Mouse (Mus musculus): ENCODE results near the gene Acot11.

The Acot11 gene

DNA sequence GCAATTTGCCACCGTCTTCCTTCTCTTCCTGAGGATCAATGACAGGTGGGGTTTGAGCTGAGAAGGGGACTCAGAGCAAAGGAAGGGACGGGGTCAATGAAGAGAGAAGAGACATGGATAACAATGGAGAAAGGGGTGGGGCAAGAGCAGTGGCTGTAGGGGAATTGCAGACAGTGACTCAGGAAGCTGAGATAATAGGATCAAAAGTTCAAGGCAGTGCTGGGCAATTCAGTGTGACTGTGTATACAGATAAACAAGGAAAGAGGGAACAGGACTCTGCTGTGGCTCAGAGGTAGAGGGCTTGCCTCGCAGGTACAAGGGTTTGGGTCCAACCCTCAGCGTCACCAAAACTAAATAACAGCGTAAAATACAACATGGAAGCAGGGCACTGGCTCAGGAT is 96.8 kb downstream of the Acot11 start:
- Histone ChIP-seq H3K9me3 (ENCODE audit: low read length) (no peaks in the 10 kb centered on the region), H3K36me3 (ENCODE audit: insufficient read depth, low read length) (no peaks in the 10 kb centered on the region), H3K4me3 (replicated peaks; ENCODE audit: low read length) (no peak overlapping the region), H3K4me1 (replicated peaks; ENCODE audit: low read depth, low read length) (peaks cover 45% of the 10 kb centered on the region), H3K27me3 (ENCODE audit: insufficient read depth, low read length) (peaks cover 12% of the 10 kb centered on the region)
- TF ChIP-seq POU5F1 (IDR thresholded peaks at IDR 0.05; ENCODE audit: borderline replicate concordance, low read length) (no peak), CTCF (conservative IDR thresholded peaks at IDR 0.05; ENCODE audit: low read length) (no peak), NANOG (IDR thresholded peaks at IDR 0.05; ENCODE audit: borderline replicate concordance, low read length) (no peak)

DNA sequence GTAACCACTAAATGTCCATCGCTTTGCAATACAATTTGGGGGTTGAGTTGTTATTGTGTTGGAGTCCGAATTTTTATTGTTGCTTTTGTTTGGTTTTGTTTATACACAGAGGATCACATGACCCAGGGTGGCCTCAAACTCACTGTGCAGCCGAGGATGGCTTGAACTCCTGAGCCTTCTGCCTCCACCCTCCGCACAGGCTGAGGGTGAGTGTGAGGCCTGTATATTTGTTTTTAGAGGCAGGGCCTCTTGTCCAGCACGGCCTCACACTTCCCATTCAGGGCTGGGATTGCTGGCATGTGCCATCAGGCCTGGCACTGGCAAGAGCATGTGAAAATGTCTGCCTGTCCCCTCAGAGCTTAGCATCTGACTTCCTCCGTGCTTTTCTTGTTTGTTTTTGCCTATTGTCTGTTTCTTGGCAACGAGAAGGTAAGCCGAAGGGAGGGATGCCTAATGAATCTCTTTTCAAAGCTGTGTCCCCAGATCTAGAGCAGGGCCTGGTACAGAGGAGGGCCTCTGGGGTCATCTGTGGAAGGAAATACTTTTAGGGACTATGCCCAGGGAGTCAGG is 99.6 kb downstream of the Acot11 start:
- Histone ChIP-seq H3K9me3 (ENCODE audit: low read length) (no peaks in the 10 kb centered on the region), H3K4me1 (replicated peaks; ENCODE audit: low read depth, low read length) (peaks cover 45% of the 10 kb centered on the region), H3K27me3 (ENCODE audit: insufficient read depth, low read length) (peaks cover 27% of the 10 kb centered on the region), H3K36me3 (ENCODE audit: insufficient read depth, low read length) (no peaks in the 10 kb centered on the region), H3K4me3 (replicated peaks; ENCODE audit: low read length) (no peak overlapping the region)
- no peak for TF ChIP-seq NANOG (IDR thresholded peaks at IDR 0.05; ENCODE audit: borderline replicate concordance, low read length)

DNA sequence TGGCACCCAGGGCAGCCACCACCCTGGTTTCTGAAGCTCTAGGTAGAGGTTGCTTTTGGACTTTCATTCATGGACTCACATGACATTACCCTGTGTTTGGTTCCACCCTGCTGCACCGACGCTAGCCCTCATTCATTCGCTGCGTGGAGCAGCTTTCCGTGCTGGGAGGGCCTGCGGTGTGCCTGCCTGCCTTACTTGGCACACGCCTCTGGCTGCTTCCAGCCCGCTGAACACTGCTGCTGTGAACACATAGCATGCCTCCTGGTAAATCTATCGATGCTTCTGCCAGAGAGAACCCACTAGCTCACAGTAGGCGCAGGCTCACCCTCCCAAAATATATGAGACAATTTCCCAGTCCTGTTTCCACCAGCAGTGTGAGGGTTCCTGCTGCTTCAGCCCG is 100.4 kb downstream of the Acot11 start:
- TF ChIP-seq CTCF (conservative IDR thresholded peaks at IDR 0.05; ENCODE audit: low read length) (no peak), POU5F1 (IDR thresholded peaks at IDR 0.05; ENCODE audit: borderline replicate concordance, low read length) (no peak), NANOG (IDR thresholded peaks at IDR 0.05; ENCODE audit: borderline replicate concordance, low read length) (no peak)
- peaks cover 27% of the 10 kb centered on the region for H3K27me3 ChIP-seq (ENCODE audit: insufficient read depth, low read length)
- no peaks in the 10 kb centered on the region for H3K36me3 ChIP-seq (ENCODE audit: insufficient read depth, low read length)

DNA sequence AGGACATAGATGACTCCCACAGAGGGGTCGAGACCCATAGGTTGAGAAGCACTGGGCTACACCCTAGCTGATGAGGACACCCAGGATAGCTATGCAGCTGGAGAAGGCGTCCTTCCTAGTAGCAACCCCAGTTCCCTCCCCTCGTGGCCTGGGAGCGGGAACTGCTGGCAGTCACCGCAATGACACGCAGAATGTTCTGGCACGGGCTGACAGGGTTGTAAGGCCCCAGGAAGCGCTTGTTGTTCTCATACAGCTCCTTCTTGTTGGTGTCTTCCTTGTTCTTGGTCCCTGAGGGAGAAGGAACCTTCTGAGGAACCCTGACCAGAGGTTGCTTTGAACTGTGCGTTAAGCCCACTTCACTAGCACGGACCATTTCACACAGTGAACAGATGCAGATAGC is 100.8 kb downstream of the Acot11 start:
- Histone ChIP-seq H3K4me3 (replicated peaks; ENCODE audit: low read length) (no peak overlapping the region), H3K4me1 (replicated peaks; ENCODE audit: low read depth, low read length) (peaks cover 52% of the 10 kb centered on the region), H3K36me3 (ENCODE audit: insufficient read depth, low read length) (no peaks in the 10 kb centered on the region), H3K27me3 (ENCODE audit: insufficient read depth, low read length) (peaks cover 27% of the 10 kb centered on the region), H3K9me3 (ENCODE audit: low read length) (no peaks in the 10 kb centered on the region)
- no peak for TF ChIP-seq NANOG (IDR thresholded peaks at IDR 0.05; ENCODE audit: borderline replicate concordance, low read length)
- TF ChIP-seq POU5F1 (IDR thresholded peaks at IDR 0.05; ENCODE audit: borderline replicate concordance, low read length): no peak
- TF ChIP-seq CTCF (conservative IDR thresholded peaks at IDR 0.05; ENCODE audit: low read length): no peak

More for the DNA sequence above, 100.4 kb downstream of the Acot11 start:
- peaks cover 52% of the 10 kb centered on the region for H3K4me1 ChIP-seq (replicated peaks; ENCODE audit: low read depth, low read length)
- no peaks in the 10 kb centered on the region for H3K9me3 ChIP-seq (ENCODE audit: low read length)
- H3K4me3 ChIP-seq (replicated peaks; ENCODE audit: low read length): 0 out of 2 replicates have a peak overlapping the region, but pooled peaks have one; percentile 5

DNA sequence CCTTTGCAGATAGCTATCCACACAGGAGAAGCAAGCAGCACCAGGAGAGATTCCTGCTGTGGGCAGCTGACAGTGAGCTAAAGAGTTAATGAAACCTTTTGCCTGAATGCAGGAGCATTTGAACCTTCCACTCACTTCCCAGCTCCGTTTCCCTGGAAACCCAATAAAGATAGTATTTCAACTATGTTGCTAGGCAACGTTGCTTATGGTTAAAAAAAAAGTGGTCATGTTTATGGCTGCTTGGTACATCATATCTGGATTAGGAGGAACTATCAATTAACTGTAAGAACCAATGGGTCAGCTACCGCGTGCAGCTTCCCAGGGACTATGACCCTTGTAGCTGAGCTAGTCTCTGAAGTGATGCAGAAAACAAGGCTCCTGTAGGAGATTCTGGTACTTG is 104.0 kb downstream of the Acot11 start:
- Histone ChIP-seq H3K9me3 (ENCODE audit: low read length) (no peaks in the 10 kb centered on the region), H3K4me3 (replicated peaks; ENCODE audit: low read length) (no peak overlapping the region), H3K36me3 (ENCODE audit: insufficient read depth, low read length) (no peaks in the 10 kb centered on the region), H3K27me3 (ENCODE audit: insufficient read depth, low read length) (peaks cover 31% of the 10 kb centered on the region), H3K4me1 (replicated peaks; ENCODE audit: low read depth, low read length) (peaks cover 28% of the 10 kb centered on the region)
- no peak for TF ChIP-seq NANOG (IDR thresholded peaks at IDR 0.05; ENCODE audit: borderline replicate concordance, low read length)

DNA sequence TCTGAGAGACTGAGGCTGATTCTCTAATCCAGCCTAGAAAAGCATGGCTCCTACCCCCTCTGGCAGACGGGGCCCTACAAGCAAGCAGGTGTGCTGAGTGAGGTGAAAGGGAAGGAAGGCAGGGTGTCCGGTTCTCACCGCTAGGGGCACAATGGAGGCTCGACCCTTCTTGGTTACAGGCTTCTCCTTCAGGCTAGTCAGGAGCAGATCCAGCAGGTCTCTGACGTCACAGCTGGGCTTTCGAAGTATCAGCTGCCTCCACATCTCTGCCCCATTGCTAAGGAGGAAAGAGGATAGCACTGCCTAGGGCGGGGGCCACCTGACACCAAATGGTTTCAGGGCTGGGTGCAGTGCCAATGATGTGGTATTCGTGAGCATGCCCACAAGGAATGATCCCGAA is 104.8 kb downstream of the Acot11 start:
- Histone ChIP-seq H3K36me3 (ENCODE audit: insufficient read depth, low read length) (no peaks in the 10 kb centered on the region), H3K27me3 (ENCODE audit: insufficient read depth, low read length) (peaks cover 31% of the 10 kb centered on the region), H3K4me3 (replicated peaks; ENCODE audit: low read length) (no peak overlapping the region), H3K9me3 (ENCODE audit: low read length) (no peaks in the 10 kb centered on the region), H3K4me1 (replicated peaks; ENCODE audit: low read depth, low read length) (peaks cover 20% of the 10 kb centered on the region)
- no peak for TF ChIP-seq POU5F1 (IDR thresholded peaks at IDR 0.05; ENCODE audit: borderline replicate concordance, low read length)
- TF ChIP-seq CTCF (conservative IDR thresholded peaks at IDR 0.05; ENCODE audit: low read length): peak; percentile 34; the same call in 1 of the 2 replicates
- no peak for TF ChIP-seq NANOG (IDR thresholded peaks at IDR 0.05; ENCODE audit: borderline replicate concordance, low read length)

Data from E14TG2a.4 (cell line).